Mouse (Mus musculus): ENCODE data around the gene Sdc4.

Gene Sdc4

GRCm38 (mm10) chr2:164449341-164450042 lies 5.8 kb upstream of the Sdc4 start:
- no peak for DNase-seq

GRCm38 (mm10) chr2:164448921-164449320 lies 5.2 kb upstream of the Sdc4 start:
- DNase-seq, result no peak

- no peak for DNase-seq
Measured at GRCm38 (mm10) chr2:164448140-164448539, 4.5 kb upstream of the Sdc4 start.

- DNase-seq, result no peak
Measured at GRCm38 (mm10) chr2:164446086-164446469, 2.4 kb upstream of the Sdc4 start.

GRCm38 (mm10) chr2:164445399-164446085 lies 1.9 kb upstream of the Sdc4 start:
- no peak for DNase-seq

GRCm38 (mm10) chr2:164444701-164445100 lies 1.0 kb upstream of the Sdc4 start:
- DNase-seq, result no peak

- DNase-seq, result peak; percentile 95
Measured at GRCm38 (mm10) chr2:164443051-164443437, 643 bp downstream of the Sdc4 start.

GRCm38 (mm10) chr2:164442315-164443050 lies 1.2 kb downstream of the Sdc4 start:
- peak; percentile 58 for DNase-seq

- DNase-seq, result peak; percentile 25
Measured at GRCm38 (mm10) chr2:164441731-164442130, 2.0 kb downstream of the Sdc4 start.

- DNase-seq, result peak; percentile 59
Measured at GRCm38 (mm10) chr2:164441155-164441554, 2.5 kb downstream of the Sdc4 start.

- DNase-seq, result peak; percentile 62
Measured at GRCm38 (mm10) chr2:164440314-164440713, 3.4 kb downstream of the Sdc4 start.

GRCm38 (mm10) chr2:164439001-164439421 lies 4.7 kb downstream of the Sdc4 start:
- DNase-seq, result no peak

GRCm38 (mm10) chr2:164438257-164438656 lies 5.4 kb downstream of the Sdc4 start:
- DNase-seq, result peak; percentile 36

- peak; percentile 78 for DNase-seq
Measured at GRCm38 (mm10) chr2:164437710-164438109, 6.0 kb downstream of the Sdc4 start.

GRCm38 (mm10) chr2:164436961-164437360 lies 6.7 kb downstream of the Sdc4 start:
- DNase-seq, result peak; percentile 84

- peak; percentile 52 for DNase-seq
Measured at GRCm38 (mm10) chr2:164436215-164436913, 7.3 kb downstream of the Sdc4 start.

- DNase-seq, result no peak
Measured at GRCm38 (mm10) chr2:164435216-164436090, 8.2 kb downstream of the Sdc4 start.

GRCm38 (mm10) chr2:164434681-164435080 lies 9.0 kb downstream of the Sdc4 start:
- peak; percentile 58 for DNase-seq

GRCm38 (mm10) chr2:164433278-164433895 lies 10.3 kb downstream of the Sdc4 start:
- no peak for DNase-seq

GRCm38 (mm10) chr2:164432541-164433191 lies 11.0 kb downstream of the Sdc4 start:
- DNase-seq, result peak; percentile 63

Data from kidney, postnatal 14 days (tissue).